Mouse (Mus musculus) small intestine, adult 2 months (tissue): ENCODE data around the gene Adcy5. TPM values are rescaled to one million over a fixed set of nuclear protein-coding genes. Genes with fewer than 3 reads are reported as not detected.

ENCODE experiments used
- H3K27ac ChIP-seq: fragments of 200-500 bp; 2 replicates; pipeline ENCODE4 v1.5.1; 2012; ENCODE audit warnings: low read depth, low read length, control low read depth, inconsistent platforms; ENCODE audit not compliant: insufficient read depth
- H3K27me3 ChIP-seq: fragments of 200-500 bp; 2 replicates; pipeline ENCODE4 v1.6.1; 2012; ENCODE audit warnings: mild to moderate bottlenecking, moderate library complexity, low read length, inconsistent platforms; ENCODE audit not compliant: control insufficient read depth, insufficient read depth
- H3K36me3 ChIP-seq: fragments of 200-500 bp; 2 replicates; pipeline ENCODE4 v1.6.1; 2012; ENCODE audit warnings: mild to moderate bottlenecking, low read length, control low read depth, inconsistent platforms; ENCODE audit not compliant: control insufficient read depth, insufficient read depth
- H3K4me1 ChIP-seq: fragments of 200-500 bp; 2 replicates; pipeline ENCODE4 v1.6.1; 2012; ENCODE audit warnings: low read length, inconsistent platforms, mixed read lengths; ENCODE audit not compliant: control insufficient read depth, insufficient read depth, insufficient read length
- H3K4me3 ChIP-seq: fragments of 200-500 bp; 2 replicates; pipeline ENCODE4 v1.5.1; 2012; ENCODE audit warnings: low read depth, mild to moderate bottlenecking, control low read depth, inconsistent platforms, low read length, moderate library complexity
- CTCF ChIP-seq: fragments of 200-500 bp; IDR thresholded peaks from 2 replicates; pipeline ENCODE4 v1.5.1; 2012; ENCODE audit warnings: low read depth, mild to moderate bottlenecking, control low read depth, inconsistent platforms, low read length, moderate library complexity, mixed read lengths; ENCODE audit not compliant: insufficient replicate concordance, insufficient read length; ENCODE audit errors: extremely low read depth
- POLR2A ChIP-seq: fragments of 200-500 bp; IDR thresholded peaks from 2 replicates; pipeline ENCODE4 v1.6.1; 2012; ENCODE audit warnings: low read depth, mild to moderate bottlenecking, control low read depth, inconsistent platforms, low read length, moderate library complexity
- WGBS: fragments of 180-500 bp; shearing (Covaris S2); methylation state at CpG from one replicate; pipeline ENCODE4 v1.1.7; 2018; 5-methylcytosine and 5-hydroxymethylcytosine counted together
- polyA plus RNA-seq: library from polyadenylated mRNA; depleted of rRNA; stranded (reverse); fragments of >200 nt; gene quantifications from 2 replicates; pipeline ENCODE4 v1.2.3, GENCODE M21; 2012; rRNA removed

The Adcy5 gene
- polyA plus RNA-seq, 1 experiment, result 13.0 TPM

DNA sequence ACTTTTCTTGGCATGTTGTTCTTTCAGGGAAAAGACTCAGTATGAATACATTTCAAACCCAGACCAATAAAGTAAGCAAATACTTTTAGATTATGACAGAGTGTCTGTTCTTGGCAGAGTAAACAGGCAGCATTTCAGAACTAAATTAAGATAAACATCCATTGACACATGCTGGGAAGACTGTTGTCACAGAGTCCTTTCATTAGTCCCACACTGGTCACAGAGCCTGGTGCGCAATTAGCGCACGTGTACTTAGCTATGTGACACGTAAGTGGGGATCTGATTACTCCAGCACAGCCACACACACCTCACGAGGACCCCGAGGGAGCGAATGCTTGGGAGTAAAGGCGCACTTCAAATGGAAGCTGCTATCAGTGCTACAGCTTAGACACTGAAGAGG is 156.9 kb downstream of the Adcy5 start:
- WGBS, result 74% methylated on average over 8 of the region's 8 CpGs
- no peaks in the 10 kb centered on the region for H3K27me3 ChIP-seq
- H3K36me3 ChIP-seq, result peaks cover 20% of the 10 kb centered on the region
- TF ChIP-seq POLR2A, result no peak
- TF ChIP-seq CTCF, result no peak
- H3K4me3 ChIP-seq, result no peak overlapping the region
- peaks cover 3% of the 10 kb centered on the region; the same call in 1 of the 2 replicates for H3K4me1 ChIP-seq
- H3K27ac ChIP-seq, result no peak overlapping the region

DNA sequence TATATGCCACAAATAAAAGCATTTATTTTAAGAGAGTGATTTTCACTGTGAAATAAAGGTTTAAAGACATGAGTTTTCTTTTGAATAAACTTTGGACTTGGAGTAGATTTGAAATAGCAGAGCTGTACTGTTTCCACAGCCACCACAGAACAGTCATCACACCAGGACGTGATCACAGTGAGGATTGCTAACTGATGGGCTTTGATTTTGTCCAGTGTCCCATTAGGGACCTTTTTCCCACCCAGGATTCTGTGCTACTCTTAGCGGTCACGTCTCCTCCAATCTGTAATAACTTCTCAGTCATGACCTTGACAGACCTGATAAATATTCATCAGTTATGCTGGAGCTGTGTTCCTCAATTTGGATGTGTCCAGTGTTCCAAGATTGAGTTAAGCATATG is 160.8 kb downstream of the Adcy5 start:
- TF ChIP-seq POLR2A (no peak), CTCF (no peak)
- Histone ChIP-seq H3K27ac (no peak overlapping the region), H3K4me1 (peaks cover 3% of the 10 kb centered on the region; the same call in 1 of the 2 replicates), H3K27me3 (no peaks in the 10 kb centered on the region), H3K4me3 (no peak overlapping the region), H3K36me3 (peaks cover 22% of the 10 kb centered on the region)
- WGBS, result 79% methylated on average over 3 of the region's 3 CpGs

DNA sequence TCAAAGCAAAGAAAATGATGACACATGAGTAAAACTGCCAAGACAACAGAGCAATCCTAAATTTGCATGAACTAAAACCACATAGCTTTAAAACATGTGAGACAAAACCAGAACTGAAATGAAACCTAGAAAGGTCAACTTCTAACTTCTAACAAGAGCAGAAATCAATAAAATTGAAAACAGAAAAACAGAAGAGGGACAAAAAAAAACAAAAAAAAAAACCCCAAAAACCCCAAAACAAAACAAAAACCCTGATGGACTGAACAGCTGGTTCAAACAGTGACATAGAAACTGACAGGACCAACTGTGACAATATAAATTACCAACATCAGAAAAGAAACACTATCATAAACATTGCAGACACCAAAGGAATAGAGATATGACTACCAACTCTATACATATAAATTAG is 162.2 kb downstream of the Adcy5 start:
- TF ChIP-seq POLR2A (no peak), CTCF (no peak)
- no peak overlapping the region for H3K27ac ChIP-seq
- no peak overlapping the region for H3K4me3 ChIP-seq
- peaks cover 20% of the 10 kb centered on the region for H3K36me3 ChIP-seq
- no peaks in the 10 kb centered on the region for H3K27me3 ChIP-seq
- H3K4me1 ChIP-seq, result no peaks in the 10 kb centered on the region

- Histone ChIP-seq H3K27ac (no peak overlapping the region), H3K4me1 (no peaks in the 10 kb centered on the region), H3K36me3 (peaks cover 20% of the 10 kb centered on the region), H3K4me3 (no peak overlapping the region), H3K27me3 (no peaks in the 10 kb centered on the region)
- TF ChIP-seq CTCF (no peak), POLR2A (no peak)
- WGBS, result 89% methylated on average over 5 of the region's 5 CpGs
These were observed 162.8 kb downstream of the Adcy5 start for GRCm38 (mm10) chr16:35317460-35317859.

- H3K4me1 ChIP-seq, result no peaks in the 10 kb centered on the region
- WGBS, result 78% methylated on average over 6 of the region's 6 CpGs
- H3K27me3 ChIP-seq, result no peaks in the 10 kb centered on the region
- H3K36me3 ChIP-seq, result peaks cover 16% of the 10 kb centered on the region
- H3K4me3 ChIP-seq, result no peak overlapping the region
- no peak overlapping the region for H3K27ac ChIP-seq
- TF ChIP-seq POLR2A (no peak), CTCF (no peak)
These were observed 163.7 kb downstream of the Adcy5 start for GRCm38 (mm10) chr16:35318397-35318796.

DNA sequence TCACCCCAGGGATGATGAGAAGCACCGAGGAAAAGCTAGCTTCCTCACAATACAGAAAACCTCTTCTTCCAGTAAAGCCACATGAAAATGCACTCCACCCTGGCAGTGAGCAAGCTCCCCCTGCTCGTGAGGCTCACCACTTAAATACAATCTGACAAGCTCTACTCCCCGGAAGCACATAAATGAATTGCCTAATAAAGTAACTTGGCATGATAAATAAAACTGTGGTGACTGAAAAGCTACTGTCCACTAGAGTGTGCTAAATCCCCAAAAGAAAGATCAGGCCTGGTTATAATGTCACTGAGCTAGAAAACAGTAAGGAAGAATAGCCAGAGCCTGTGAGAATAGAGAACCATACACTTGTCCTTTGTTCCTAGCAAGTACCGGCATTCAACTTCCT is 164.7 kb downstream of the Adcy5 start:
- peaks cover 10% of the 10 kb centered on the region for H3K36me3 ChIP-seq
- no peak overlapping the region for H3K27ac ChIP-seq
- no peaks in the 10 kb centered on the region for H3K4me1 ChIP-seq
- WGBS, result 31% methylated on average over 4 of the region's 4 CpGs
- H3K4me3 ChIP-seq, result no peak overlapping the region
- TF ChIP-seq CTCF (no peak), POLR2A (no peak)
- H3K27me3 ChIP-seq, result no peaks in the 10 kb centered on the region

- TF ChIP-seq CTCF (no peak), POLR2A (no peak)
- WGBS, result 96% methylated on average over 2 of the region's 2 CpGs
- Histone ChIP-seq H3K36me3 (peaks cover 7% of the 10 kb centered on the region; the same call in 1 of the 2 replicates), H3K27me3 (no peaks in the 10 kb centered on the region), H3K4me3 (no peak overlapping the region), H3K4me1 (no peaks in the 10 kb centered on the region), H3K27ac (no peak overlapping the region)
These were observed 165.1 kb downstream of the Adcy5 start for GRCm38 (mm10) chr16:35319773-35320172.

- WGBS, result 88% methylated on average over 1 of the region's 1 CpGs
These were observed 175.8 kb downstream of the Adcy5 start for GRCm38 (mm10) chr16:35330451-35330850.

More at GRCm38 (mm10) chr16:35330451-35330850, 175.8 kb downstream of the Adcy5 start:
- Histone ChIP-seq H3K4me3 (no peak overlapping the region), H3K4me1 (no peaks in the 10 kb centered on the region), H3K27ac (no peak overlapping the region), H3K27me3 (no peaks in the 10 kb centered on the region), H3K36me3 (peaks cover 16% of the 10 kb centered on the region)
- no peak for TF ChIP-seq POLR2A
- TF ChIP-seq CTCF, result no peak

Other genes starting within 250 kb of the Adcy5 start
- gene Hacd2, start 132.4 kb upstream of the Adcy5 start, polyA plus RNA-seq, result 25.6 and 34.9 TPM in 2 replicates
- 2.6 and 7.0 TPM in 2 replicates for gene Sec22a, start 209.0 kb downstream of the Adcy5 start, polyA plus RNA-seq